Mouse (Mus musculus): ENCODE measurements at regions not wholly inside any gene's neighbourhood (a gene's known extent, or its start where the extent isn't known, plus 50 kb on each side); places are given as distances from the start of the nearest gene placed in this dataset.
A peak's percentile ranks its signal among the peaks of the same experiment; 100 is the strongest.

DNA sequence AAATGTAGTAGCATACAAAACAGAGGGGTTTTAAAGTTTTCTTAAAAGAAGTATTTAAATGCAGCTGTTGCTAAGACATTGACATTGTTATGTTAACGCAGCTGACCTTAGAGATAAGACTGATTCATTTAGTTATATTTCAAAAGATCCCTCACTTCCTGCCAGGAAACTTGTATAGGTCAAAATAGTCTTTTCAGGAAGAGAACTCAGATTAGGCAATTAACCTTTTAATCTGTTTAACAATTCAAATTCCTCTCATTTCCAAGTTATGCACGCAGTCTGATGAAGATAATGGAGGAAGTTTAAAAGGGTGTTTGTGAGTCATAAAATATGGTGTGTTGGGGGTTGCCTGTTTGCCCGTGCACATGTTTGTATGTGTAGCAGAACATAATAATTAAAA lies 448.5 kb downstream of the Tmtc2 start:
- peak; percentile 93 for DNase-seq (ENCODE audit: low read depth)

GRCm38 (mm10) chr10:105120229-105120628 lies 454.0 kb downstream of the Tmtc2 start:
- no peak for DNase-seq (ENCODE audit: low read depth)

DNA sequence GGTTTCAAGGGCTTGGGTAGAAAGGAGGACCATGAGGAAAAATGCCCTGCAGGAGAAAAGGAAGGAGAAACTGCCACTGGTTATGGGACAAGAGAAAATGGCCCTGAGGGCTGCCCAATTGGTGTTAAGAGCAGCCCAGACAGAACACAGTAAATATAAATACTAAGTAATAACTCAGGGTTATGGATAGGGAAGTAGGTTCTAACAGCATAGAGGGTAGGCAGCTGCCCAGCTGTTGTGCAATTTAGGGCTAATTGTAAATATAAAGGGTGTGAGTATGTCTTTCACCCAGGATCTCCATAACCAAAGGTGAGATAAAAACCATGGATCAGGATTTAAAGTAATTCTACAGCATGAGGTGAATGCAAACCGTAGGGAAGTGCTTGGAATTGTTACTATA lies 458.1 kb downstream of the Tmtc2 start:
- DNase-seq (ENCODE audit: low read depth): no peak

GRCm38 (mm10) chr10:105114927-105115326 lies 459.3 kb downstream of the Tmtc2 start:
- peak; percentile 87 for DNase-seq (ENCODE audit: low read depth)

DNA sequence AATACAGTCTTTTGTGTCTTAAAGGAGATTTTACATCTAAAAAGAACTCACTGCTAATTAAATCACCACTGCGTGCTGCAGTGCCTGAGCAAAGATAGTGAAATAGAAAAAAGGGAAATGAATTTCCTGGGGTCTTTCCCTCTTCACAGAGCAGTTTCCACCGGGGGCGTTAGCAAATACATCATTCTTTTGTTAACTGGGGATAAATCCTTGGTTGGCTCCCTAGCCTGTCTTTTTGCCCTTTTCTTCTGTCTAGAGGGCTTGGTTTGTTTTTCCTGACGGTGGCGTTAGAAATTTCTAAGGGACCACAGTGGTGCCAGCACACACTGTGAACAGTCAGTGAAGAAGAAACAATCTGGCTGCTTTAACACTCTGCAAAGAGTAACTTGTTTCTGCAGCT lies 464.0 kb downstream of the Tmtc2 start:
- DNase-seq (ENCODE audit: low read depth): no peak

- no peak for DNase-seq (ENCODE audit: low read depth)
These were observed 477.3 kb downstream of the Tmtc2 start for GRCm38 (mm10) chr10:105097045-105097331.

GRCm38 (mm10) chr10:105096323-105097044 lies 477.8 kb downstream of the Tmtc2 start:
- no peak for DNase-seq (ENCODE audit: low read depth)

DNA sequence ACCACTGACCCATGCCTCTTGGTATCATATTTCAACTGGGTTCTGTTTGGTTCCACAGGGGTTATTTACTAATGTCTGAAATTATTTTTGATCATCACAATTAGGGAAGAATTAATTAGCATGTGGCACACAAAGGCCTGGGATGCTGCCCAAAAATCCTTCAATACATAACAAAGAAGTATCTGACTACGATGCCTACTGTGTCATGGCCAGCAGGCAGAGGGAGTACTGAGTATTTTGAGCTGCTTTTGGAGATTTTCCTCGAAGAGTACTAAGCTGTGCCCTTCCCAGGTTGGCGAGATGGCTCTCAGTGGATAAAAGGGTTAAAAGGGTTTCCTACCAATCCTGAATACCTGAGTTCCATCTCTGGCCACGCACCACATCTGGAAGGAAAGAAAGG lies 478.5 kb downstream of the Tmtc2 start:
- DNase-seq (ENCODE audit: low read depth): no peak

GRCm38 (mm10) chr10:105076892-105077291 lies 497.4 kb downstream of the Tmtc2 start:
- no peak for DNase-seq (ENCODE audit: low read depth)

DNA sequence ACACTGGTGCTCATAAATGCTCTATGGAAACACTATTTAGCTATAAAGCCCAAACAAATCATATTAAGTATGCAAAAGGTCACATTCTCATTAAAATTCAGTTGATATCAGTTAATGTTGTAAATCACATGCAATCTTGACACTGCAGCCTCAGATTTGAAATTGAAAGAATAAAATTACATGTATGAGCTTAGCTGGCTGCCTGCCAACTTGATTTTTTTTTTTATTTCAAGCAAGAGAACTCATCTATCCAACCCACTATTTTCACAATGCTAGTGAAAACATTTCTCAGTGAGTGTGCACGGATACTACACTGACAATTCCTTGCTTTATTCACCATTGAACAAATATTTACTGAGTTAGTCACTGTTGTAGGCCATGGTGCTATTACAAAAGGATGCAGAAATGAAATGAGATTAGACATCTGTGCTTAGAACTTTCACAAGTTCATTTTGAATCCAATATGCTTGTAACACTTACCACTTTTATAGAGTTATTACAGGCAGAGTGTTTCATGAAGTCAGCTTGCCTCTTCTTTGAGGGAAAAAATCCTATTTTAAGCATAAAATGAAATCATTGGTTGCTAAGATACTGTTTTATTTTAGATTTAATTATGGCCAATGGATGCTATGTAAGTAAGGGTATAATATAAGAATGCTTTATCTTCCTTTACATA lies 539.4 kb downstream of the Tmtc2 start:
- DNase-seq (ENCODE audit: low read depth): peak; percentile 15

DNA sequence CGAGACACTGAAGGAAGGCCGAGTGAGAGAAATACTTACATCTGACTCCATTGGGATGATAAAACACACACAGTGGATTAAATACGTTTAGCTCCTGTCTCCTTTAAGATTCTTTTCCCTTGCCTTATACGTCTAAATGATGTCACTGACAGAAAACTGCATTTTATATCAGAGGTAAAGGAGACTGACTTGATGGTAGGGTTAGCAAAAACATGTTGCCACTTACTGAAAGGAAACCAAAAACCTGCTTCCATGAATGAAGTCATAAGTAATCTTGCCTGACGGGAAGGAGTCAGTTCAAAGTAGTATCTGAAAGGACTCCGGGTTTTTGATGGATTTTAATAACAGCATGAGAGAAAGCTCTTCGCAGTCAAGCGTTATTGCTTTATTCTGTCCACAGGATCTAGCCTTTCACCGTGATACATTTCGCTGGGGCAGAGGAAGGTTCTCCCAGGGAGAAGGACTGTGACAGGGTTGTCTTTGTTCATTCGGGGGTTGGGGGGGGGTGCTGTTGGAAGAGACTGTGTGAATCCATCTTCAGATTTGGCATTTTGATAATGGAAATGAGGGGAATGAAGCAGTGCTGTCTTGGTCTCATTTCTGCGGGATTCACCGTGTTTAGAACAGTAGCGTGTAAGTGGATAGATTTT lies 553.7 kb downstream of the Tmtc2 start:
- DNase-seq (ENCODE audit: low read depth): no peak

DNA sequence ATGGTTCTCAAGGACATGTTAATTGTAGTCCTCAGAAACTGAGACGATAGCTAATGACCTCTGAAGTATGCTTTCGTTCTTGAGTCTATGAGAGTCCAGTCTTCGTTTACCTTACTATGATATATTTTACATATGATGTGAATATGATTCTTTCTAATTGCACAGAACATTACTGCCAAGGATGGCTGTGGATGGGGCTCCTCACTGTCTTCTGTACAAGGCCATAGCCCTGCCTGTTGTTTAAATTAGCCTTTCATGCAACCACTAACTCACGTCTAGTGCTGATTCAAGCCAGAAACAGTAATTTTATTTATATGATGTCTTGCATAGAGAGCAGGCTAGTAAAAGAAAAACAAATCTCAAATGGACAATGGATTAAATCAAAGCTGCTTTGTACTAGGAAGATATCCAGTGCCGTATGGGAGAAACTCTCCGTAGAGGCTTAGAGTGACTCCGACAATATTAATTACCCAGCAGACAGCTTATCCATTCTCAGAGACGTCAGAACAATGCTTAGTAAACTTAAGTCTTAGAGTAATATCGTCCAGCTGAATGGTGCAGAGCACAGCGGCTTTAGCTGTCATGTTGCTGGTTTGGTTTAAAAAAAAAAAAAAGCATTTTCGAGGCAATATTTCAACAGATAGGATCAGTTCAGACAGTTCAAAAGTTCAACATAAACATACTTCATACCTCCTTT lies 554.3 kb downstream of the Tmtc2 start:
- no peak for DNase-seq (ENCODE audit: low read depth)

All from 416B (cell line).